Mouse (Mus musculus) heart, embryonic 13.5 days (tissue): ENCODE measurements around the gene Rtel1. TPM values are rescaled to one million over a fixed set of nuclear protein-coding genes. Genes with fewer than 3 reads are reported as not detected.
A peak's percentile ranks its signal among the peaks of the same experiment; 100 is the strongest.
"Not testable (repeated sequence)": the region's sequence is repeated elsewhere in the genome, so short reads cannot be mapped to it uniquely, and the experiment has no call there.

Experiments used
- ATAC-seq: fragments of 200-750 bp; cut with Nextera tagmentation; 2 replicates; pipeline ENCODE4 v1.8.0; 2017; ENCODE audit warnings: moderate TSS enrichment; ENCODE audit not compliant: insufficient number of reproducible peaks, low FRiP score, low TSS enrichment; ENCODE audit errors: extremely low read depth
- H3K27ac ChIP-seq: fragments of 300-500 bp; sonication (generic); replicated peaks from 2 replicates; pipeline ENCODE4 v1.5.1; 2015; ENCODE audit warnings: moderate library complexity, mild to moderate bottlenecking, inconsistent platforms
- H3K27me3 ChIP-seq: fragments of 300-500 bp; sonication (generic); replicated peaks from 2 replicates; pipeline ENCODE4 v1.6.1; 2015; ENCODE audit warnings: mild to moderate bottlenecking, inconsistent platforms
- H3K36me3 ChIP-seq: fragments of 300-500 bp; sonication (generic); 2 replicates; pipeline ENCODE4 v1.6.1; 2015; ENCODE audit warnings: mild to moderate bottlenecking, inconsistent platforms
- H3K4me1 ChIP-seq: fragments of 300-500 bp; sonication (generic); 2 replicates; pipeline ENCODE4 v1.6.1; 2015; ENCODE audit warnings: inconsistent platforms
- H3K4me2 ChIP-seq: fragments of 300-500 bp; sonication (generic); 2 replicates; pipeline ENCODE4 v1.6.1; 2015; ENCODE audit warnings: inconsistent platforms, mild to moderate bottlenecking, moderate library complexity
- H3K4me3 ChIP-seq: fragments of 300-500 bp; sonication (generic); 2 replicates; pipeline ENCODE4 v1.5.1; 2015; ENCODE audit warnings: moderate library complexity, mild to moderate bottlenecking, inconsistent platforms
- H3K9ac ChIP-seq: fragments of 300-500 bp; sonication (generic); 2 replicates; pipeline ENCODE4 v1.6.1; 2015; ENCODE audit warnings: inconsistent platforms, mild to moderate bottlenecking, moderate library complexity
- H3K9me3 ChIP-seq: fragments of 300-500 bp; sonication (generic); 2 replicates; pipeline ENCODE4 v1.6.1; 2016; ENCODE audit warnings: inconsistent platforms
- WGBS: fragments of 180-500 bp; shearing (Covaris S2); methylation state at CpG from one replicate; pipeline ENCODE4 v1.1.7; 2015; ENCODE audit warnings: mixed read lengths; 5-methylcytosine and 5-hydroxymethylcytosine counted together
- polyA plus RNA-seq: library from polyadenylated mRNA; unstranded; fragments of >200 nt; fragmentation: Nextera tagmentation; extraction: Ambion mirVana; gene quantifications from 2 replicates; pipeline ENCODE4 v1.2.1, GENCODE M21; 2015

Rtel1 gene
- 23.1 and 26.5 TPM in 2 replicates for polyA plus RNA-seq

DNA sequence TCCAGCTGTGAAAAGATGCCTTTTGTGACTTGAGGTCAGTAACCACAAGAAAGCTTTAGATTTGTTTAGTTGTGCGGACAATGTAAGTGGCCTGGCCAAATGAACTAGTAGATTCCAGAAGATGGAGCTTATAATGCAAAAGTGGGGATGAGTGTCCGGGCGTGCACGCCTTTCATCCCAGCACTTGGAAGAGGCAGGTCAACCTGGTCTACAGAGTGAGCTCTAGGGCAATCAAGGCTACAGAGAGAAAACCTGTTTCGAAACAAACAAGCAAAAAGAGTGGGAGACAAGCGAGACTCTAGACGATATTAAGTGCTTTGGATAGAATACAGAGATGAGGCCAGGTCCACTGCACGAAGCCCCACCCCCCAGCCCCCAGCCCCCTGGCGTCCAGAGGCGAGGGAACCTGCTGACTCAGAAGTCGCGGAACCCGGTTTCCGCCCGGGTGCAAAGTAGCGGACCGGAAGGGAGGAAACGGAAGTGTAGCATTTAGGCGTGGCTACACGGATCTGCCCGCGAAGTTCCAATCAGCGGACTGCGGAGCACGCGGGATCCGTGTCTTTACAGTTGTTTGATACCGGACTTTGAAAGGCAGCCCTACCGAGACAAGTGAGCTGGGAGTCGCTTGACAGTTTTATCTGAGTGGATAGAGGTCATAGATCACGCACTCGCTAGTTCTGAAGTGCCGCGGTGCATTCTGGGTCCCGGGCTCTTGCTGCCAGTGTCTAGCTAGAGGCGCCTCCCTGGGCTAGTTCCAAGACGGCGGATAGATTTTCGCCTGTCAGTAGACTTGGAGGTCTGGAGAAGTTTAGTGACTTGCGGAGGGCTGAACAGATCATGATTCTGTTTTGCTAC is at the start of gene Rtel1:
Rtel1 (plus strand) TSS at position 492 of the 855 bp plus-strand sequence.
- Histone ChIP-seq H3K4me3 (peak within 1 kb of the TSS; percentile 61), H3K9me3 (no peaks in the 10 kb centered on the region), H3K4me1 (peaks cover 15% of the 10 kb centered on the region), H3K9ac (peak within 1 kb of the TSS; percentile 84), H3K4me2 (peak within 1 kb of the TSS; percentile 87), H3K36me3 (peaks cover 32% of the 10 kb centered on the region), H3K27me3 (peaks cover 34% of the 10 kb centered on the region), H3K27ac (peak within 1 kb of the TSS; percentile 76)
- 7% methylated on average over 40 of the region's 40 CpGs for WGBS
- peak; percentile 72; the same call in 1 of the 2 replicates for ATAC-seq

DNA sequence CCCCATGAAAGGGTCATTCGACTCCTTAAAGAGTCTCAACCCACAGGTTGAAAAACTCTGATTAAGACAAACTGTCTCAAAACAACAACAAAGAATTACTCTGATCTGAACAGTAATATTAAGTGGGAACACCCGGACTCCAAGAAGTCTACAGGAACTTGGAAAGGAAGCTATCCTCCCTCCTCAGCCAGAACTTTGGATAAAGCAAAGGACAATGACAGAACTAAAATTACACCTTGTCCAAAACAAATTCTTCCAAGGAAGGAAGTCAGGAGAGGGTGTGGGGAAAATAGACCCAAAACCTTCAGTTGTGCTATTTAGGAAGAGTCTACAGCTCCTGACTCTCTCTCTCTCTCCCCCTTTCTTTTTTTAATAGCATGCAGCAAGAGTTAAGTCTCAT is 47.4 kb upstream of the Rtel1 start:
- 88% methylated on average over 2 of the region's 2 CpGs for WGBS
- no peak for ATAC-seq
- H3K36me3 ChIP-seq, result peaks cover 85% of the 10 kb centered on the region

GRCm38 (mm10) chr2:181273829-181274228 is 45.7 kb upstream of the Rtel1 start:
- 87% methylated on average over 2 of the region's 2 CpGs for WGBS
- Histone ChIP-seq H3K4me2 (no peak overlapping the region), H3K4me3 (no peak overlapping the region), H3K9me3 (no peaks in the 10 kb centered on the region), H3K9ac (no peak overlapping the region), H3K27me3 (no peaks in the 10 kb centered on the region), H3K27ac (no peak overlapping the region), H3K4me1 (no peaks in the 10 kb centered on the region), H3K36me3 (peaks cover 88% of the 10 kb centered on the region)
- no peak for ATAC-seq

More for the DNA sequence above, 47.4 kb upstream of the Rtel1 start:
- H3K9ac ChIP-seq, result no peak overlapping the region
- no peak overlapping the region for H3K4me2 ChIP-seq
- H3K27me3 ChIP-seq, result no peaks in the 10 kb centered on the region
- no peaks in the 10 kb centered on the region for H3K9me3 ChIP-seq
- no peak overlapping the region for H3K27ac ChIP-seq
- no peaks in the 10 kb centered on the region for H3K4me1 ChIP-seq
- H3K4me3 ChIP-seq, result no peak overlapping the region

GRCm38 (mm10) chr2:181274639-181275038 is 44.9 kb upstream of the Rtel1 start:
- 85% methylated on average over 4 of the region's 4 CpGs for WGBS
- no peaks in the 10 kb centered on the region for H3K4me1 ChIP-seq
- H3K27ac ChIP-seq, result no peak overlapping the region
- no peaks in the 10 kb centered on the region for H3K27me3 ChIP-seq
- no peak overlapping the region for H3K4me3 ChIP-seq
- no peak overlapping the region for H3K4me2 ChIP-seq
- H3K9me3 ChIP-seq, result no peaks in the 10 kb centered on the region
- peaks cover 88% of the 10 kb centered on the region for H3K36me3 ChIP-seq
- no peak overlapping the region for H3K9ac ChIP-seq
- ATAC-seq, result no peak

- Histone ChIP-seq H3K4me3 (no peak overlapping the region), H3K4me2 (no peak overlapping the region), H3K36me3 (peaks cover 74% of the 10 kb centered on the region), H3K27me3 (no peaks in the 10 kb centered on the region), H3K9ac (no peak overlapping the region), H3K27ac (no peak overlapping the region), H3K4me1 (no peaks in the 10 kb centered on the region), H3K9me3 (no peaks in the 10 kb centered on the region)
- 70% methylated on average over 1 of the region's 1 CpGs for WGBS
- ATAC-seq, result no peak
Observed at GRCm38 (mm10) chr2:181276766-181277165, 42.8 kb upstream of the Rtel1 start.

- H3K9me3 ChIP-seq, result no peaks in the 10 kb centered on the region
- ATAC-seq, result no peak
- no peak overlapping the region for H3K4me2 ChIP-seq
- H3K9ac ChIP-seq, result no peak overlapping the region
- H3K27me3 ChIP-seq, result no peaks in the 10 kb centered on the region
- H3K36me3 ChIP-seq, result peaks cover 76% of the 10 kb centered on the region
- no peaks in the 10 kb centered on the region for H3K4me1 ChIP-seq
- 79% methylated on average over 3 of the region's 3 CpGs for WGBS
- H3K27ac ChIP-seq, result no peak overlapping the region
- H3K4me3 ChIP-seq, result no peak overlapping the region
Observed at GRCm38 (mm10) chr2:181277866-181278265, 41.7 kb upstream of the Rtel1 start.

GRCm38 (mm10) chr2:181279968-181280367 is 39.6 kb upstream of the Rtel1 start:
- no peak overlapping the region for H3K4me2 ChIP-seq
- no peak overlapping the region for H3K27ac ChIP-seq
- peaks cover 70% of the 10 kb centered on the region for H3K36me3 ChIP-seq
- H3K9me3 ChIP-seq, result no peaks in the 10 kb centered on the region
- ATAC-seq, result no peak
- no peak overlapping the region for H3K4me3 ChIP-seq
- 68% methylated on average over 1 of the region's 1 CpGs for WGBS
- no peaks in the 10 kb centered on the region for H3K4me1 ChIP-seq
- no peaks in the 10 kb centered on the region for H3K27me3 ChIP-seq
- H3K9ac ChIP-seq, result no peak overlapping the region

- WGBS, result 50% methylated on average over 6 of the region's 6 CpGs
- ATAC-seq, result no peak
- H3K4me3 ChIP-seq, result peak overlapping the region; percentile 77
Observed at GRCm38 (mm10) chr2:181286629-181287337, 32.8 kb upstream of the Rtel1 start.

GRCm38 (mm10) chr2:181287338-181287957 is 32.1 kb upstream of the Rtel1 start:
- peaks cover 26% of the 10 kb centered on the region for H3K36me3 ChIP-seq
- no peaks in the 10 kb centered on the region for H3K27me3 ChIP-seq
- peak; percentile 84 for ATAC-seq
- peak overlapping the region; percentile 75 for H3K4me2 ChIP-seq
- H3K4me3 ChIP-seq, result peak overlapping the region; percentile 77
- H3K9me3 ChIP-seq, result no peaks in the 10 kb centered on the region
- H3K4me1 ChIP-seq, result peaks cover 22% of the 10 kb centered on the region
- under 1% methylated on average over 60 of the region's 71 CpGs for WGBS
- peak overlapping the region; percentile 95 for H3K9ac ChIP-seq
- H3K27ac ChIP-seq, result peak overlapping the region; percentile 95

More at GRCm38 (mm10) chr2:181286629-181287337, 32.8 kb upstream of the Rtel1 start:
- peaks cover 33% of the 10 kb centered on the region for H3K36me3 ChIP-seq
- H3K4me2 ChIP-seq, result peak overlapping the region; percentile 75
- peaks cover 22% of the 10 kb centered on the region for H3K4me1 ChIP-seq
- H3K9ac ChIP-seq, result peak overlapping the region; percentile 95
- peak overlapping the region; percentile 95 for H3K27ac ChIP-seq
- H3K27me3 ChIP-seq, result no peaks in the 10 kb centered on the region
- H3K9me3 ChIP-seq, result no peaks in the 10 kb centered on the region

DNA sequence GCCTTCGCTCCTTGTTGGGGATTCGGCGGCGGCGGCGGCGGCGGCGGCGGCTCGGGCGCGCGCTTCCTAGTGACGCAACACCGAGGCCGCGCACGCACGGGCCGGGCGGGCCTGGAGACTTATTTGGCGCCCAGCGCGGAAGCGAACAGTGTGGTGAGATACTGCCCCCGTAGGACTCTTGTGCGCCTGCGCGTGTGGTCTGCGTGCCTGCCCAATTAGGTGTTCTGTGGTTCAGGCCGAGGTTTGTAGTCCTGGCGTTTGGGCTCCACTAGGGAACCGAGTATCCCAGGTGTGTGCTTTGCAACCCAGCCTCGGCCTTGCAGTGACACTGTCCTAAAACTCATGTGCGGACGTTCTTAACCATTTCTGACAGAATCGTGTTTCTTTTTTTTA is 31.6 kb upstream of the Rtel1 start, which contains the start of gene Gmeb2:
Gmeb2 (minus strand) TSS at position 78 of the 393 bp plus-strand sequence.
- Histone ChIP-seq H3K9ac (peak within 1 kb of the TSS; percentile 95), H3K4me3 (peak within 1 kb of the TSS; percentile 77), H3K36me3 (peaks cover 24% of the 10 kb centered on the region), H3K27ac (peak within 1 kb of the TSS; percentile 95), H3K4me2 (peak within 1 kb of the TSS; percentile 80), H3K4me1 (peaks cover 22% of the 10 kb centered on the region)
- H3K9me3 ChIP-seq, H3K27me3 ChIP-seq: not testable (repeated sequence)
- 5% methylated on average over 29 of the region's 38 CpGs for WGBS
- ATAC-seq, result peak; percentile 97

DNA sequence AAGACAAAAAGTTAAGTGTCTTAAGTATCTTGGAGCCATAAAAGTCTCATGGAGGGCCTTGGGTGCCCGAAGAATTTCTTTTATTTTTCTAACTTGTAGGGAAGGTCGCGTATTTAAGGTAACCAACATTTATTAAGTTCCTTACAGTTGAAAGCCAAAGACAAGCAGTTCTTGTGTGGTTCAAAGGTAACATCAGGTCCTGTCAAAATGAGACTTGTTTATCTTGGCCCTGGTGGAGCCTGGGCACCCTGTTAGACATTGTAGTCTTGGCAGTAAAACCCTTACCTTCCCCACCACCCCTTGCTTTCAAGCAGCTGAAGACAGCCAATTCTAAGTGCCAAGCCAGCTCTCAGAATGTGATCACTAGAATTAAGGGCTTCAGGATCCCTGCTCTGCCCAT is 30.8 kb upstream of the Rtel1 start:
- H3K9me3 ChIP-seq, result no peaks in the 10 kb centered on the region
- ATAC-seq, result no peak
- no peaks in the 10 kb centered on the region for H3K27me3 ChIP-seq
- peak overlapping the region; percentile 77 for H3K4me3 ChIP-seq
- WGBS, result 76% methylated on average over 3 of the region's 3 CpGs
- H3K9ac ChIP-seq, result peak overlapping the region; percentile 80
- H3K36me3 ChIP-seq, result peaks cover 18% of the 10 kb centered on the region
- peaks cover 22% of the 10 kb centered on the region for H3K4me1 ChIP-seq
- peak overlapping the region; percentile 95 for H3K27ac ChIP-seq
- H3K4me2 ChIP-seq, result peak overlapping the region; percentile 80
